Mouse (Mus musculus): Measurements from ENCODE around the gene Nudt5. TPM values are rescaled to one million over a fixed set of nuclear protein-coding genes. Genes with fewer than 3 reads are reported as not detected.

Gene Nudt5
- polyA plus RNA-seq, 1 experiment from 2014 or later: 80.0 TPM

DNA sequence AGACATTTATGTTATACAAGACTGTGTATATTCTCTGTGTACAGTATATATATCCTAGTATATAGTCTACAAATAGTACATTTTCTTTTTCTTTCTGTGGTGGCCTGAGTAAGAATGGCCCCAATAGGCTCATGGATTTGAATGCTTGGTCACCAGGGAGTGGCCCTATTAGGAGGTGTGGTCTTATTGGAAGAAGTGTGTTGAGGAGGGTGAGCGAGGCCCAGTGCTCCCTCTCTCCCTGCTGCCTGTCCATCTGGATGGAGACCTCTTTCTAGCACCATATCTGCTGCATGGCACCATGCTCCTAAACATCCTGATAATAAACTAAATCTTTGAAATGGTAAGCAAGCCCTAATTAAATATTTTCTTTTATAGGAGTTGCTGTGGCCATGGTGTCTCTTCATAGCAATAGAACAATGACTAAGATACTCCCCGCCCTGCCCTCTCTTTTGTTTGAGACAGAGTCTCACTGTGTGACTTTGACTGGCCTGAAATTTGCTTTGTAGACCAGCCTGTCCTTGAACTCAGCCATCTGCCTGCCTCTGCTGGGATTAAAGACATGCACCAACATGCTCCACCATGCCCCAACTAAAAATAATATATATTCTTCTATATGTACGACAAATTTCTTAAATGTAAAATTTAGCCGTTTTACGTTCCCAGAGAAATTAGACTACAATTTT lies 34.6 kb upstream of the Nudt5 start:
- Histone ChIP-seq H3K4me1 (ENCODE audit: control insufficient read depth, insufficient read depth, low read length) (no peaks in the 10 kb centered on the region), H3K9ac (ENCODE audit: low read depth, low read length) (no peak overlapping the region), H3K4me2 (no peak overlapping the region), H3K27ac (ENCODE audit: low read depth, low read length) (no peak overlapping the region), H3K4me3 (ENCODE audit: low read depth, low read length) (no peak overlapping the region), H3K9me3 (replicated peaks; ENCODE audit: control insufficient read depth, low read length) (no peaks in the 10 kb centered on the region), H3K36me3 (ENCODE audit: control insufficient read depth, insufficient read depth, low read length) (peaks cover 11% of the 10 kb centered on the region), H3K27me3 (ENCODE audit: control insufficient read depth, insufficient read depth, low read length) (no peaks in the 10 kb centered on the region)
- ATAC-seq (replicated peaks; ENCODE audit: insufficient number of reproducible peaks, low FRiP score, low TSS enrichment): no peak
- WGBS (ENCODE audit: insufficient replicate concordance): 89% methylated on average over 5 of the region's 5 CpGs

DNA sequence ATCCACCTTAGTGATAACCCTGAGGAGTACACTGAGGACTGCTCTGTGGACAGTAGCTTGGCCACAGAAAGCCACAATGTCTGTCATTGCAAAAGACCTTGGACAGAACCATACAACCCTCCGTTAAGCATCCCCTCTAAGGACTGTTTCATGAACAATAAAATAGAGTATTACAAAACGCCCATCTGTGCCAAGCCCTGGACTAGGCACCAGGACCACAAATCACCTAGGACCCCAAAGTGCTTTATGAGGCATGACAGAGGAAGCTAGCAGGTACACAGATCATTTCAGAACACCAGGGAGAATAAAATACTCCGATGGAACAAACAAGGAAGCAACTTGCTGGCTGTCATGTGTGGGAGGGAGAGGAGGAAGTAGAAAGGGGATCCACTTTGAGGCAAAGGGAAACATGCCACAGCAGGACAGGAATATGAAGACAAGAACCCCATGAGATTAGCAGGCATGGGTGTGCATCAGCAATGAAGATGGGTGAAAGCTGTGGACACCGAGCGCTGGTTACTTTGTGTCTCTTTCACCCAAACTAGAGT lies 33.5 kb upstream of the Nudt5 start:
- Histone ChIP-seq H3K36me3 (ENCODE audit: control insufficient read depth, insufficient read depth, low read length) (peaks cover 10% of the 10 kb centered on the region), H3K9me3 (replicated peaks; ENCODE audit: control insufficient read depth, low read length) (no peaks in the 10 kb centered on the region), H3K9ac (ENCODE audit: low read depth, low read length) (no peak overlapping the region), H3K4me1 (ENCODE audit: control insufficient read depth, insufficient read depth, low read length) (no peaks in the 10 kb centered on the region), H3K27me3 (ENCODE audit: control insufficient read depth, insufficient read depth, low read length) (no peaks in the 10 kb centered on the region), H3K4me2 (no peak overlapping the region), H3K4me3 (ENCODE audit: low read depth, low read length) (no peak overlapping the region), H3K27ac (ENCODE audit: low read depth, low read length) (no peak overlapping the region)
- ATAC-seq (replicated peaks; ENCODE audit: insufficient number of reproducible peaks, low FRiP score, low TSS enrichment): no peak
- 93% methylated on average over 5 of the region's 5 CpGs for WGBS (ENCODE audit: insufficient replicate concordance)

DNA sequence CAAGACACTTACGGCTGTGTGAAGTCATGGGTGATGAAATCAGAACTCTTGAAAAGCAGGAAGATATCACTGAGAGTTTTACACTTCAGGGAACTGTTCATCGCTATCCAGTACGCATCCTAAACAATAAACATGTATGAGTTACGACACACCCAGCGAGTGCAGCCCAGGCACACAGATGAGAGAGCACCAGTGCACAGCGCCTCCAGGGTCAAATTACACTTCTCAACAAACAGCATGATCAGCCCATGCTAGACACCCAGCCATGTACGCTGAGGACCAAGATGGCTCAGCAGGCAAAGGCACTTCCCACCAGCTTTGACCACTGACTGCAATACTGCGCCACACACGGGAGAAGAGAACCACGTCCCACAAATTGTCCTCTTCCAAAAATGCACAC lies 23.6 kb upstream of the Nudt5 start:
- Histone ChIP-seq H3K9me3 (replicated peaks; ENCODE audit: control insufficient read depth, low read length) (no peaks in the 10 kb centered on the region), H3K4me1 (ENCODE audit: control insufficient read depth, insufficient read depth, low read length) (no peaks in the 10 kb centered on the region), H3K9ac (ENCODE audit: low read depth, low read length) (no peak overlapping the region), H3K36me3 (ENCODE audit: control insufficient read depth, insufficient read depth, low read length) (peaks cover 22% of the 10 kb centered on the region), H3K4me2 (no peak overlapping the region), H3K27me3 (ENCODE audit: control insufficient read depth, insufficient read depth, low read length) (no peaks in the 10 kb centered on the region), H3K27ac (ENCODE audit: low read depth, low read length) (no peak overlapping the region), H3K4me3 (ENCODE audit: low read depth, low read length) (no peak overlapping the region)
- WGBS (ENCODE audit: insufficient replicate concordance): 83% methylated on average over 10 of the region's 10 CpGs
- no peak for ATAC-seq (replicated peaks; ENCODE audit: insufficient number of reproducible peaks, low FRiP score, low TSS enrichment)

DNA sequence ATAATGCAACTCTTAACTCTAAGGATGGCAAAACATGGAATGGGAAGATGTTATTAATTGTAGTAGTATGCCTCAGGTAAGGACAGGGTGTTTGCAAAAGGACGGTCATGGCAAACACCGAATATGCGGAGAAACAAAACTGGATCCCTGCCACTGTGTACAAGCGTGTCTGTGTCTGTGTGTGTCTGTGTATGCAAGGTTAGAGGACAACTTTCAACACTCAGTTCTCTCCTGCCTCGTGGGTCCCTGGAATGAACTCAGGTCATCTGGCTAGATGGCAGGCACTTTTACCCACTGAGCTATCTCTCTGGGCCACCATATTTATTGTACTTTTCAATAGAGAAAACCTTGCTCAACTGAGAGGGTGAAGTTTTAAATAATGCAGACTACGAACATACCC lies 22.4 kb upstream of the Nudt5 start:
- Histone ChIP-seq H3K9ac (ENCODE audit: low read depth, low read length) (no peak overlapping the region), H3K27ac (ENCODE audit: low read depth, low read length) (no peak overlapping the region), H3K4me3 (ENCODE audit: low read depth, low read length) (no peak overlapping the region), H3K27me3 (ENCODE audit: control insufficient read depth, insufficient read depth, low read length) (no peaks in the 10 kb centered on the region), H3K9me3 (replicated peaks; ENCODE audit: control insufficient read depth, low read length) (no peaks in the 10 kb centered on the region), H3K4me2 (no peak overlapping the region), H3K4me1 (ENCODE audit: control insufficient read depth, insufficient read depth, low read length) (no peaks in the 10 kb centered on the region), H3K36me3 (ENCODE audit: control insufficient read depth, insufficient read depth, low read length) (peaks cover 16% of the 10 kb centered on the region)
- no peak for ATAC-seq (replicated peaks; ENCODE audit: insufficient number of reproducible peaks, low FRiP score, low TSS enrichment)
- 96% methylated on average over 6 of the region's 6 CpGs for WGBS (ENCODE audit: insufficient replicate concordance)

DNA sequence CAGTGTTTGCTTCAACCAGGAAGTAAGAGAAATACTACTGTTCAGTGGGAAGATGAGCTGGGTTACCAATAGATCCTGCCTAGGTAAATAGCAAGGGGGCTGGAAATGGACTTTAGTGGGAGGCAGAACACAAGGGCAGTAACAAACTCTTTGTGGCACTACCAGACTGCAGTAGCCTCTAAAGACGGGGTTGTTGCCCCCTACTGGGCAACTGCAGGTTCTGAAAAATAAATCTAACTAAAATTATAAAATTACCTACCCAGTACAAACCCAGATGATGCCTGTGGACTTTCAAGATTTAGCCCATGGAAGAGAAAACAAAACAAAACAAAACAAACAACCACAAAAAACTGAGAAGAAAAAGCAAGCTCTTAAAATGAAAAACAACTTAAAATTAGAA lies 20.6 kb upstream of the Nudt5 start:
- no peak overlapping the region for H3K4me3 ChIP-seq (ENCODE audit: low read depth, low read length)
- no peak overlapping the region for H3K9ac ChIP-seq (ENCODE audit: low read depth, low read length)
- no peaks in the 10 kb centered on the region for H3K4me1 ChIP-seq (ENCODE audit: control insufficient read depth, insufficient read depth, low read length)
- no peak overlapping the region for H3K4me2 ChIP-seq
- H3K36me3 ChIP-seq (ENCODE audit: control insufficient read depth, insufficient read depth, low read length): peaks cover 10% of the 10 kb centered on the region
- ATAC-seq (replicated peaks; ENCODE audit: insufficient number of reproducible peaks, low FRiP score, low TSS enrichment): no peak
- no peaks in the 10 kb centered on the region for H3K27me3 ChIP-seq (ENCODE audit: control insufficient read depth, insufficient read depth, low read length)
- H3K27ac ChIP-seq (ENCODE audit: low read depth, low read length): no peak overlapping the region
- WGBS (ENCODE audit: insufficient replicate concordance): 35% methylated on average over 1 of the region's 1 CpGs
- no peaks in the 10 kb centered on the region for H3K9me3 ChIP-seq (replicated peaks; ENCODE audit: control insufficient read depth, low read length)

DNA sequence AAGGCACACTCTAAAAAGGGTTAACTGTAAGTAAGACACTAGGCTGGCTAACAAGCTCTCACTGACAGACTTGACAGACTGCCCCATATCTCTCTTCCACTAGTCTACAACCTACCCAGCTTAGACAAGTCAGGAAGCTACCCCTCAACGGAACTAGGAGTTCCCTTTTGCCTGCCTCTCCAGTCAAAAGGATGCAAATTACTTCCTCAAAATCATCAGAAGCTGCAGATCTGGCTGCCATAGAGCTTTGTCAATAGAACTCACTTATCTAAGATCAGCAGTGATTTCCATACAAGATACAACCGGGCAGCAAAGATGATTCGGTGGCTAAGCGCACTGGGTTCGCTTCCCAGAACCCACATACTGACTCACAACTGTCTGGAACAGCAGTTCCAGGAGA lies 20.1 kb upstream of the Nudt5 start:
- no peak overlapping the region for H3K9ac ChIP-seq (ENCODE audit: low read depth, low read length)
- no peaks in the 10 kb centered on the region for H3K27me3 ChIP-seq (ENCODE audit: control insufficient read depth, insufficient read depth, low read length)
- H3K27ac ChIP-seq (ENCODE audit: low read depth, low read length): no peak overlapping the region
- ATAC-seq (replicated peaks; ENCODE audit: insufficient number of reproducible peaks, low FRiP score, low TSS enrichment): no peak
- no peaks in the 10 kb centered on the region for H3K4me1 ChIP-seq (ENCODE audit: control insufficient read depth, insufficient read depth, low read length)
- no peaks in the 10 kb centered on the region for H3K9me3 ChIP-seq (replicated peaks; ENCODE audit: control insufficient read depth, low read length)
- H3K4me3 ChIP-seq (ENCODE audit: low read depth, low read length): no peak overlapping the region
- H3K4me2 ChIP-seq: no peak overlapping the region
- peaks cover 8% of the 10 kb centered on the region for H3K36me3 ChIP-seq (ENCODE audit: control insufficient read depth, insufficient read depth, low read length)
- 85% methylated on average over 5 of the region's 5 CpGs for WGBS (ENCODE audit: insufficient replicate concordance)

DNA sequence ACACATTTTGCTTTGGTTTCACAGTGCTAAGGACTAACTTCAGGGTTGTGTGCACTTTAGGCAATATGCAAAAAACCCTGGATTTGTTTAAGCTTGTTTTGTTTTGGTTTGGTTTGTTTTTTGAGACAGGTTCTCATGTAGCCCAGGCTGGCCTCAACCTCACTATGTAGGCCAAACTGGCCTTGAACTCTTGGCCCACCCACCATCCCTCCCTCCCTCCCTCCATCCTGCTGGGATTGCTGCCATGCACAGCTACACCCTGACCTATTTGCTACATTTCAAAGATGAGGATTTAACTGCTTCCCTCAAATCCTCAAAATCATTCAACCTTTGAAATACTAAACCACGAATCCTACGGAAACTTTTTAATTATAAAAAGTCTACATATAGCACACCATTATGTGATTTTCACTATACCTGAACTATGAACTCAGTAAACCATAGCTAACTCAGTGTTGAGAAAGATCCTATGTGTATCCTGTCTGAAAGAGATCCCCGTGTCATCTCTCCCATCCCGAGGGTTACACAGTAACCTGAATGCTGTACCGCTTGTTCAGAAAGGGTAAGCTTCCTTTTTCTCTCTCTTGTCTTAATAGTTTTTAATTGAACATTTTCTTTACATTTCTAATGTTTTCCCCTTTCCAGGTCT lies 19.4 kb upstream of the Nudt5 start:
- Histone ChIP-seq H3K36me3 (ENCODE audit: control insufficient read depth, insufficient read depth, low read length) (peaks cover under 1% of the 10 kb centered on the region), H3K9me3 (replicated peaks; ENCODE audit: control insufficient read depth, low read length) (no peaks in the 10 kb centered on the region), H3K27me3 (ENCODE audit: control insufficient read depth, insufficient read depth, low read length) (no peaks in the 10 kb centered on the region), H3K27ac (ENCODE audit: low read depth, low read length) (no peak overlapping the region), H3K4me3 (ENCODE audit: low read depth, low read length) (no peak overlapping the region), H3K4me2 (no peak overlapping the region), H3K9ac (ENCODE audit: low read depth, low read length) (no peak overlapping the region), H3K4me1 (ENCODE audit: control insufficient read depth, insufficient read depth, low read length) (no peaks in the 10 kb centered on the region)
- no peak for ATAC-seq (replicated peaks; ENCODE audit: insufficient number of reproducible peaks, low FRiP score, low TSS enrichment)
- 93% methylated on average over 5 of the region's 5 CpGs for WGBS (ENCODE audit: insufficient replicate concordance)

DNA sequence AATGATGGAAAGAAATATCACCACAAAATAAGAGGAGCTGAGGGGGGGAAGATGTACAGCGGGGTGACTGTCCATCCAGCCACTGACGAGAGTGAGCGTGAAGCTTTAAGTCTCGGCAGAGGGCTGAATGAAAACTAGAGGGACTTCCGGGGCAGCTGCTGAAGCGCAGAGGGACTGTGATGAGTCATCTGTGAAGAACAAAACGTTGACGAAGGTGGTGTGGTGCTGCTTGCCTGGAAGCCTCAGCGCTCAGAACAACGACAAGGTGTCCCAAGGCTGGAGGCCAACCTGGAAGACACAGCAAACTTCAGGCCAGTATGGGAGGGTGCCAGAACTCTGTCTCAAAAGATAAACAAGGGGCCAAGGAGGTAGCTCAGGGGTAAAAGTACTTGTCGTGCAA lies 4.0 kb upstream of the Nudt5 start:
- Histone ChIP-seq H3K9ac (ENCODE audit: low read depth, low read length) (no peak overlapping the region), H3K4me3 (ENCODE audit: low read depth, low read length) (no peak overlapping the region), H3K27ac (ENCODE audit: low read depth, low read length) (no peak overlapping the region), H3K4me2 (no peak overlapping the region), H3K27me3 (ENCODE audit: control insufficient read depth, insufficient read depth, low read length) (no peaks in the 10 kb centered on the region), H3K9me3 (replicated peaks; ENCODE audit: control insufficient read depth, low read length) (no peaks in the 10 kb centered on the region), H3K4me1 (ENCODE audit: control insufficient read depth, insufficient read depth, low read length) (peaks cover 4% of the 10 kb centered on the region; the same call in 1 of the 2 replicates), H3K36me3 (ENCODE audit: control insufficient read depth, insufficient read depth, low read length) (peaks cover 33% of the 10 kb centered on the region)
- no peak for ATAC-seq (replicated peaks; ENCODE audit: insufficient number of reproducible peaks, low FRiP score, low TSS enrichment)
- WGBS (ENCODE audit: insufficient replicate concordance): 97% methylated on average over 11 of the region's 11 CpGs
